Mouse (Mus musculus) heart, adult 10 weeks (tissue): ENCODE data around the gene Fnd3c2. TPM values are rescaled to one million over a fixed set of nuclear protein-coding genes. Genes with fewer than 3 reads are reported as not detected.

ENCODE experiments used
- polyA plus RNA-seq: library from polyadenylated mRNA; stranded (reverse); fragments of 350-450 nt; fragmentation: Illumina TruSeq; extraction: RNeasy Lipid Tissue Mini Kit (QIAGEN cat#74804); gene quantifications from one replicate; pipeline ENCODE4 v1.2.3, GENCODE M21; 2014; ENCODE audit warnings: low read depth, low replicate concordance

Fnd3c2 gene
- polyA plus RNA-seq: not detected

GRCm38 (mm10) chrX:106255276-106255675 is at the start of gene Fnd3c2:
Gene Fnd3c2 (minus strand): TSS chrX:106255376.

GRCm38 (mm10) chrX:106221058-106221457 is 34.1 kb downstream of the Fnd3c2 start, which contains the start of gene Taf9b:
Gene Taf9b (minus strand): TSS chrX:106221158.

GRCm38 (mm10) chrX:106186713-106187649 is 68.2 kb downstream of the Fnd3c2 start, which contains the start of gene Pgk1:
Gene Pgk1 (plus strand): TSS chrX:106187100.

Other genes starting within 250 kb of the Fnd3c2 start
- gene Magt1, start 243.5 kb downstream of the Fnd3c2 start, polyA plus RNA-seq: 23.1 TPM
- 1,669 TPM for gene Cox7b, start 239.7 kb downstream of the Fnd3c2 start, polyA plus RNA-seq
- gene Atp7a, start 228.1 kb downstream of the Fnd3c2 start, polyA plus RNA-seq: 4.1 TPM
- gene Tlr13, start 112.2 kb downstream of the Fnd3c2 start, polyA plus RNA-seq: 0.63 TPM
- gene Pgk1, start 68.3 kb downstream of the Fnd3c2 start, polyA plus RNA-seq: 510 TPM
- 14.9 TPM for gene Taf9b, start 34.2 kb downstream of the Fnd3c2 start, polyA plus RNA-seq
- not detected for gene Fndc3c1, start 230.0 kb upstream of the Fnd3c2 start, polyA plus RNA-seq